ENCODE assay signal across 17 mouse cellular contexts in the genomic region with DNA sequence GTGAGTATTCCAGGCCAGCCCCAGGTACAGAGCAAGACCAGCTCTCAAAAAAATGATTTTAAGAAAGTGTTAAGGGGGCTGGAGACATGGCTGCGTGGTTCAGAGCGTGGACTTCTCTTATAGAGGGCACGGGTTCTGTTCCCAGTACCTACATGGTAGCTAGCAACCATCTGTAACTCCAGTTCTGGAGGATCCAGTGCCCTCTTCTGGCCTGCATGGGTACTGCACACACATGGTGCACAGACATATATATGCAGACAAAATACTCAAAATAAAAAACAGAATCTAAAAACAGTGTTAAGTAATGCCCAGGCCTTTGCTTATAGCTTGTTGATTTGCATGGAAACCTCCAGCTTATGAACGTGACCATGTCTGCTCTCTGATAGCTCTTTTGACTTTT. TPM values are rescaled to one million over a fixed set of nuclear protein-coding genes. Genes with fewer than 3 reads are reported as not detected.
DNase-seq lines count a peak whose midpoint lies in the region; ATAC-seq and TF ChIP-seq lines count a peak whose summit lies in the region.
"Had no signal": no experiment of that assay in that cellular context is flagged by ENCODE, and none has a peak within 500 bp of the region (broad histone marks: within the 10 kb centered on the region; RNA-seq: fewer than 3 reads in every experiment).

No protein-coding gene starts in this region.

- TF ChIP-seq POLR2A in brain, embryonic 14.5 days (IDR thresholded peaks at IDR 0.05; ENCODE audit: borderline replicate concordance, extremely low read depth, insufficient read depth, insufficient read length, poor library complexity, severe bottlenecking): no peak

- ATAC-seq in CD4-positive, CD25-positive, alpha-beta regulatory T cell, adult 4 months: peak; percentile 8
- no peak for ATAC-seq in megakaryocyte-erythroid progenitor cell, adult 5-6 weeks (replicated peaks; ENCODE audit: low FRiP score, low TSS enrichment, poor library complexity, severe bottlenecking)
- ATAC-seq: forebrain, embryonic 16.5 days had no signal

- TF ChIP-seq CTCF in layer of hippocampus, adult 2 months (conservative IDR thresholded peaks at IDR 0.05): peak; percentile 50
- TF ChIP-seq CTCF in brain, embryonic 14.5 days (IDR thresholded peaks at IDR 0.05; ENCODE audit: borderline replicate concordance, extremely low read depth, insufficient read depth, insufficient read length): 0 out of 2 replicates have a peak, but pooled peaks have one; percentile 1

- H3K27ac ChIP-seq in layer of hippocampus, adult 2 months: no peak overlapping the region
- H3K27ac ChIP-seq: liver, embryonic 15.5 days; macrophage had no signal

- H3K4me3 ChIP-seq in layer of hippocampus, adult 2 months: no peak overlapping the region
- H3K4me3 ChIP-seq: liver, embryonic 15.5 days had no signal

- DNase-seq in layer of hippocampus, adult 2 months (ENCODE audit: low spot score in 2 of 2): no peak
- no peak for DNase-seq in layer of hippocampus, postnatal 36 days
- DNase-seq in B cell, adult 2 months: peak; percentile 49 to 56
- no peak for DNase-seq in brain, embryonic 14.5 days (ENCODE audit: low read depth)
- no peak for DNase-seq in adrenal gland, postnatal 10 days
- DNase-seq: cerebellum, adult 8-10 months; embryo, embryonic 11 days; gastrocnemius, postnatal 36 days; midbrain, embryonic 14.5 days; right cerebral cortex, postnatal 25 days had no signal

RNA-seq across cellular contexts. Expression of a gene that starts 24.9 kb away (rescaled TPM):
- under 1 TPM; 0.44 to 0.54 TPM for total RNA-seq in layer of hippocampus, adult 2 months (2021)
- under 1 TPM; 0.27 to 0.35 TPM for total RNA-seq in layer of hippocampus, postnatal 36 days (2021)
- under 1 TPM in 1 of 2 experiments, not detected in 1; 0.04 TPM for polyA plus RNA-seq in CD4-positive, CD25-positive, alpha-beta regulatory T cell, adult 4 months (2017; shearing (Covaris generic))
- polyA plus RNA-seq in brain, embryonic 14.5 days (2012; rRNA removed): under 0.01 and 0.10 TPM in 2 replicates
- under 1 TPM; 0.12 TPM for total RNA-seq in adrenal gland, postnatal 10 days (2021)
- not detected in 2 replicates for total RNA-seq in megakaryocyte-erythroid progenitor cell, adult 5-6 weeks (2014; fragmentation: Nextera tagmentation)
- total RNA-seq in megakaryocyte-erythroid progenitor cell, adult 5-6 weeks (2017): not detected in 2 replicates
- total RNA-seq: gastrocnemius, postnatal 36 days had no signal
- polyA plus RNA-seq: heart, embryonic 16.5 days; macrophage; midbrain, embryonic 14.5 days; neural tube, embryonic 11.5 days had no signal

RNA-seq across cellular contexts. Expression of a gene that starts 52.8 kb away (rescaled TPM):
- total RNA-seq in layer of hippocampus, adult 2 months (2021): 1 to 10 TPM; 1.3 to 1.4 TPM
- total RNA-seq in layer of hippocampus, postnatal 36 days (2021): 1 to 10 TPM; 1.3 TPM
- 10 to 100 TPM; 12.3 to 15.6 TPM for polyA plus RNA-seq in CD4-positive, CD25-positive, alpha-beta regulatory T cell, adult 4 months (2017; shearing (Covaris generic))
- 0.64 and 1.9 TPM in 2 replicates for polyA plus RNA-seq in brain, embryonic 14.5 days (2012; rRNA removed)
- total RNA-seq in adrenal gland, postnatal 10 days (2021): 10 to 100 TPM in 1 of 2 experiments, 1 to 10 TPM in 1; 9.4 to 15.4 TPM
- total RNA-seq in megakaryocyte-erythroid progenitor cell, adult 5-6 weeks (2014; fragmentation: Nextera tagmentation): 0.52 and 0.94 TPM in 2 replicates
- 2.6 and 3.6 TPM in 2 replicates for total RNA-seq in megakaryocyte-erythroid progenitor cell, adult 5-6 weeks (2017)

Comparison
In these comparisons a context has a peak if more than half of its experiments do, and no peak if none do; other contexts are left out.
1. DNase-seq: peak in B cell, adult 2 months (2 of 2); none in layer of hippocampus, adult 2 months (0 of 2), layer of hippocampus, postnatal 36 days (0 of 2), brain, embryonic 14.5 days (single experiment) and adrenal gland, postnatal 10 days (single experiment).